Mouse (Mus musculus) left cerebral cortex, postnatal 10 days (tissue): ENCODE results near the gene Ces5a. TPM values are rescaled to one million over a fixed set of nuclear protein-coding genes. Genes with fewer than 3 reads are reported as not detected.
"Not testable (repeated sequence)": the region's sequence is repeated elsewhere in the genome, so short reads cannot be mapped to it uniquely, and the experiment has no call there.

Experiments used
- DNase-seq, 2 experiments: peaks; one replicate each; pipeline ENCODE4 v3.0.0; 2021 to 2022; ENCODE audit warnings: low spot score in 2 of 2, mixed read lengths in 1 of 2; ENCODE audit errors: extremely low spot score in 1 of 2
- intact Hi-C: fragments of 180-260 bp; cut with DNase I; formaldehyde crosslinking; loops from one replicate; pipeline ENCODE4 v1.15.1; 2025
- total RNA-seq, 2 experiments: library from RNA; stranded (reverse); gene quantifications; 2 replicates each; pipeline ENCODE4 v1.2.3; 2021

The Ces5a gene
- 1 to 10 TPM; 1.1 to 1.8 TPM for total RNA-seq

- intact Hi-C loops = no loop called here
- DNase-seq = no peak
Measured at GRCm38 (mm10) chr8:93535730-93536129, at the start of gene Ces5a. TSS of gene Ces5a (minus strand) at chr8:93535830.

GRCm38 (mm10) chr8:93572841-93573240 is 37.2 kb upstream of the Ces5a start:
- no peak for DNase-seq
- intact Hi-C loops = no loop called here

- intact Hi-C loops = no loop called here
- DNase-seq = peak in 1 of 2 experiments; percentile 49
Measured at GRCm38 (mm10) chr8:93572095-93572501, 36.5 kb upstream of the Ces5a start.

- intact Hi-C loops = no loop called here
- DNase-seq = peak; percentile 61 to 74
Measured at GRCm38 (mm10) chr8:93571369-93571985, 35.8 kb upstream of the Ces5a start.

- peak; percentile 31 to 51 for DNase-seq
- intact Hi-C loops = no loop called here
Measured at GRCm38 (mm10) chr8:93570186-93570530, 34.5 kb upstream of the Ces5a start.

GRCm38 (mm10) chr8:93569311-93570185 is 33.9 kb upstream of the Ces5a start:
- DNase-seq = peak; percentile 64 to 90
- intact Hi-C loops = loop anchor here (10.0 kb wide), 1 partner anchor 245 kb away; no protein-coding TSS in a partner anchor

- intact Hi-C loops = loop anchor here (10.0 kb wide), 1 partner anchor 246 kb away; no protein-coding TSS in a partner anchor
- DNase-seq = no peak
Measured at GRCm38 (mm10) chr8:93568666-93569065, 33.0 kb upstream of the Ces5a start.

GRCm38 (mm10) chr8:93567086-93567485 is 31.5 kb upstream of the Ces5a start:
- intact Hi-C loops = loop anchor here (10.0 kb wide), 1 partner anchor 248 kb away; no protein-coding TSS in a partner anchor

GRCm38 (mm10) chr8:93564634-93565033 is 29.0 kb upstream of the Ces5a start:
- DNase-seq = no peak
- intact Hi-C loops = loop anchor here (10.0 kb wide), 1 partner anchor 250 kb away; no protein-coding TSS in a partner anchor

More at GRCm38 (mm10) chr8:93567086-93567485, 31.5 kb upstream of the Ces5a start:
- DNase-seq = peak; percentile 40 to 59

GRCm38 (mm10) chr8:93563551-93563950 is 27.9 kb upstream of the Ces5a start:
- intact Hi-C loops = loop anchor here (10.0 kb wide), 1 partner anchor 251 kb away; no protein-coding TSS in a partner anchor

GRCm38 (mm10) chr8:93562557-93563210 is 27.1 kb upstream of the Ces5a start:
- no peak for DNase-seq
- intact Hi-C loops = loop anchor here (10.0 kb wide), 1 partner anchor 252 kb away; no protein-coding TSS in a partner anchor

More at GRCm38 (mm10) chr8:93563551-93563950, 27.9 kb upstream of the Ces5a start:
- DNase-seq = peak in 1 of 2 experiments; percentile 35

GRCm38 (mm10) chr8:93561271-93561670 is 25.6 kb upstream of the Ces5a start:
- intact Hi-C loops = loop anchor here (10.0 kb wide), 1 partner anchor 254 kb away; no protein-coding TSS in a partner anchor
- no peak for DNase-seq

- intact Hi-C loops = loop anchor here (10.0 kb wide), 1 partner anchor 255 kb away; no protein-coding TSS in a partner anchor
- no peak for DNase-seq
Measured at GRCm38 (mm10) chr8:93559696-93560095, 24.1 kb upstream of the Ces5a start.

GRCm38 (mm10) chr8:93502634-93503033 is 33.0 kb downstream of the Ces5a start:
- intact Hi-C loops = no loop called here
- no peak for DNase-seq

GRCm38 (mm10) chr8:93499437-93499836 is 36.2 kb downstream of the Ces5a start:
- intact Hi-C loops = loop anchor here (10.0 kb wide), 1 partner anchor 485 kb away; no protein-coding TSS in a partner anchor
- DNase-seq = no peak

GRCm38 (mm10) chr8:93495330-93495729 is 40.3 kb downstream of the Ces5a start:
- intact Hi-C loops = loop anchor here (10.0 kb wide), 1 partner anchor 481 kb away; no protein-coding TSS in a partner anchor
- peak; percentile 36 to 53 for DNase-seq

GRCm38 (mm10) chr8:93488743-93489142 is 46.9 kb downstream of the Ces5a start:
- intact Hi-C loops = no loop called here
- DNase-seq = no peak

GRCm38 (mm10) chr8:93478211-93478610 is 57.4 kb downstream of the Ces5a start:
- DNase-seq = no peak
- intact Hi-C loops = no loop called here

GRCm38 (mm10) chr8:93469733-93470132 is 65.9 kb downstream of the Ces5a start:
- intact Hi-C loops = not testable (repeated sequence)

More at GRCm38 (mm10) chr8:93469733-93470132, 65.9 kb downstream of the Ces5a start:
- DNase-seq = not testable (repeated sequence)
